Mouse (Mus musculus) T-cell, adult 2 months (primary cell): Measurements from ENCODE around the gene Rcc2.

Experiments used
- DNase-seq: peaks from one replicate; pipeline ENCODE4 v3.0.0; 2022; ENCODE audit warnings: low spot score

Rcc2 gene

DNA sequence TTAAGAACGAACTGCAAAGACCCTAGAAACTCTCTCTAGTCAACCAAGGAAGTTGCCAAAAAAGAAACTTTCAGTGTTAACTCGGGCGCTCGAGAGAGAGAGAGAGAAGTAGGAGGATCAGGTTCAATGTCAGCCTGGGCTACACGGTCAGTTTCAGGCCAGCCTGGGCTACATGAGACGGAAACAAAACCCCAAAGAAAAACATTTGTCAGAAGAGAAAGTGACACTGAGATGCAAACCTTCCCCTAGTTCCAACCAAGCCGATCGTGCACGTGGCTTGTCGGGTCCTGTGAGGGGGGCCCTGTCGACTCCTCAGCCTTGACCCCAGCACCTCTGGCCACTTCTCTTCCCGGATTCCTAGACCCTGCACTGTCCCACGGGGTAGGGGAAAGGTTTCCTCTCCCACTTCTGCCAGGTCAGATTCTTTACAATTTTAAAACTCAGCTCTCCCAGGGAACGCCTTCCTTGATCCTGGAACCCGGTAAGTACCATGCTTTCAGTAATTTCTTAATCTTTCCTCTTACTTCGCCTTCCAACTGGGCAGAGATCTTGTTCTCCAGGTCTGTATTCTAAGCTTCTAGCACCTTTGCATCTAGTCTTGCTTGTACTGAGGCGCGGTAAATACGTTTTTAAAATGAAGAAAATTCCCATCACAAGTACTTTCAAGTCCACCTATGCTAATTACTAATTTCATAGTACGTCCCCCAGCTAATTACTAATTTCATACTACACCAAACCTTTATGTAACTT is at the start of gene Rcc2:
TSS of gene Rcc2 (plus strand) at position 273 of the 750 bp plus-strand sequence.
- peak; percentile 37 for DNase-seq

DNA sequence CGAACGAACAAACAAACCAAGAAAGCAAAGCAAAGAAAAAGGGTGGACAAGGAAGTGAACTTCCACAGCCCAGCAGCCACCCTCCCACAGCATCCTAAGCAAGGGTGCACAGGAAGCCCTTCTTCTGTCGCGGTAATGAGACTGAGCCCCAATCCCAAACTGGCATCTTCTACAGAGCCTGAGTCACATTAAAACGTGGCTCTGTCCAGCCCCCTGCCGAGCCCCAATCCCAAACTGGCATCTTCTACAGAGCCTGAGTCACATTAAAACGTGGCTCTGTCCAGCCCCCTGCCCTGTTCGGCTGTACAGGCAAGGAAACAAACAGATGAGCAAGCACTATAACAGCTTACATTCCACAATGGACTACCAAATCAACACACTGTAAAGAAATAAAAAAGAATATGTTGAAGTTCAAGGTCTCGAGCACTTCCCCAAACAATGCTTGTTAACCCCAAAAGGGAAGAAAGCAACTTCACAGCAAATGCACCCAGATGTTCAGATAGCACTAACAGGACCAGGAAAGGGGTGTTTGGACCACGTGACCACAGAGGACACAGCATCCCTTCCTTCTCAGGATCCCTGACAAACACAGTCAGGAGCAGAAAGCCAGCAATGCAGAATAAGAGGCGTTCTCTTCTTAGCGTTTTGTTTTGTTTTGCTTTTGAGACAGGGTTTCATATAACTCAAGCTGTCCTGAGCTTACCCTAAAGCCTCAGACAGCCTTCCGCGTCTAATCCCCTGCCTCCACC is 46.3 kb upstream of the Rcc2 start:
- no peak for DNase-seq

GRCm38 (mm10) chr4:140654798-140655197 is 45.5 kb upstream of the Rcc2 start:
- no peak for DNase-seq

- no peak for DNase-seq
These were observed 43.8 kb upstream of the Rcc2 start for GRCm38 (mm10) chr4:140656529-140656928.

DNA sequence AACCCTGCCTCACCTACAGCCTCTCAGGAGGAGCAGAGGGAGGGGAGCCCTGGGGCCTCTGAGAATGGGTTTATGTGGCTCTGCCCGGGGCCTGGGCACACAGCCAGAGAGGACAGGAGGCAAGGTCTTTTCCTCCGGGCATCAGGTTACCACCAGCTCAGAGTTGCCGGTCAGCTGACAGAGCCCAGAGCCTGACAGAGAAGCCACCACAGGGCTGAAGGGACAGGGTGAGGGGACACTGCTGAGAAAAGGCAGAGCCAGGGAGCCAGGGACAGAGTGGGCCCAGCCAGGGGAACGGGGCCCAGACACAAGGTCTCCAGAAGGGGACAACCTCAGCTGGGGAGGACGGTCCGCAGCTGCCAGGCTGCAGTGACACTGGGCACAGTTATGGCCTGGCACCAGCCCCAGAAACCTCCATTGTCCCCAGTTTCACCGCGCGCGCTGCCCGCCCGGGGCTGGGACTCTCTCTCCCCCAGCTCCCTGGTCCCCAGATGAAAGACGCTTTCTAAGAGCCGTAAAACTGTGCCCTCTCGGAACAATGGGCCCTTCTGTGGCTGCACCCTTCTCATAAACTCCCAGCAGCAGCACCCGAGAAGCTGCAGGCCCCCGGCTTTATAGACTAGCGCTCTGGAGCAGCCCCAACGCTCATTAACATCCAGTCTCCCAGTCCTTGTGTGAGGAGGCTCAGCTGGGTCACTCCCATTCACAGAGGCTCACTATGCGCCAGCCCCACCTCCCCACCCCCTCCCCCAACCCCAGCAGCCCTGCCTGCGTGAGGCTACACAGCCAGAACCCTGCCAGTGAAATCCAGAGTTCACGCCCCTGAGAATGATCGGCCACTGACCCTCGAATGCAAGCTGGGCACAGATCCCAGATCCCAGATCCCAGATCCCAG is 42.4 kb upstream of the Rcc2 start:
- DNase-seq, result no peak

- no peak for DNase-seq
These were observed 38.8 kb upstream of the Rcc2 start for GRCm38 (mm10) chr4:140661406-140662022.

- DNase-seq, result no peak
These were observed 37.9 kb upstream of the Rcc2 start for GRCm38 (mm10) chr4:140662453-140662852.

GRCm38 (mm10) chr4:140662882-140663585 is 37.3 kb upstream of the Rcc2 start:
- DNase-seq, result no peak

DNA sequence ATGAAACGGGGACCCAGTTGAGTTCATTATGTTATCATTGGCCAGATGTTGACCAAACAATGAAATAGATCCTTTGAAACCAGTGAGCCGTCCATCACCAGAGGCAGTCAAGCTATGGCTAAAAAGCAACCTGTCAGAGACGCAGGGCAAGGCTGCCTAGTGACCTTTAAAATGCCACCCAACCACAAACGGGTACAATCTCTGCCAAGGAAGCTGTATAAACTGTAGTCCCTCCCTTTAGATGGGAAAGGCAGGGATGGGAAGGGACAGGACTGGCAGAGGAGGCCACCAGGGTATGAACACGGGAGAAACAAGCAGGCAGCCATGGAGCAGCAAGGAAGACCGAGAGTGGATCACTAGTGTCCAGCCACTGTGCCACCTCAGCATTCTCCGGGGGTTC is 35.3 kb upstream of the Rcc2 start:
- DNase-seq, result no peak

DNA sequence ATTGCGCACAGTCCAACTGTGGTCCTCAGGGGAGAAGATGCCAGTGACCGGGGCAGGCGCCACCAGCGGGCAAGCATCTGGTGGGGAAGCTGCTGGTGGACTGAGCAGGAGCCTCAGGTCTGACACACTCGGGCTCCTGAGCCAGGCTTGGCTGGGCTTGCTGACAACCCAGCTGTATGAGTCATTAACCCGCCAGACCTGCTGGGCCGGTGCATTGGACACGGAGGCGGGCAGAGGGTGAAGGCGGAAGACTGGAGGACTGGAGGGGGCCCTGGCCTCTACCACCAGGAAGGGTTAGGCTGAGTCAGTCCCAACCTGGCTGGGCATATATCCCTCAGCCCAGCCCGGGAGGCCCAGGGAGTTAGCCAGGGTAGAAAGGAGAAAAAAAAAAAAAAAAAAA is 34.6 kb upstream of the Rcc2 start, which contains the start of gene Arhgef10l:
TSS of gene Arhgef10l (minus strand) at position 253 of the 400 bp plus-strand sequence.
- no peak for DNase-seq

DNA sequence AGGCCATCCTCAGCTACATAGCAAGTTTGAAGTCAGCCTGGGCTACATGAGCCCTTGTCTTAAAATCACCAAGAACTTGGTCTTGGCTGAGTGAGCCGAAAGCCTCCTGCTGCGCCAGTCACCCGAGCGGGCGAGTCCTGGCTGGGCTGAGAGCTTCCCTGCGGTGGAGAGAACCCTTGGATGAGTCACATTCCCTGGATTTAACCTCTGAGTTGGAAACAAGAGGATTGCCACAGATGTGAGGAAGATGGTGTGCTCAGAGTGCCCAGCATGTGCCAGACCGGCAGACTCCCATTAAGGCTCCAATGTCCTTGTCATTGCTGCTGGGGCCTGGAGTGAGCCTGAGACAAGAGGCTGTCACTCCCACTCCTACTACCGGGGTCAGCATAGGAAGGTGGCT is 32.5 kb upstream of the Rcc2 start:
- no peak for DNase-seq

GRCm38 (mm10) chr4:140673527-140674264 is 26.6 kb upstream of the Rcc2 start:
- DNase-seq, result no peak

- peak; percentile 74 for DNase-seq
These were observed 25.9 kb upstream of the Rcc2 start for GRCm38 (mm10) chr4:140674345-140674926.

DNA sequence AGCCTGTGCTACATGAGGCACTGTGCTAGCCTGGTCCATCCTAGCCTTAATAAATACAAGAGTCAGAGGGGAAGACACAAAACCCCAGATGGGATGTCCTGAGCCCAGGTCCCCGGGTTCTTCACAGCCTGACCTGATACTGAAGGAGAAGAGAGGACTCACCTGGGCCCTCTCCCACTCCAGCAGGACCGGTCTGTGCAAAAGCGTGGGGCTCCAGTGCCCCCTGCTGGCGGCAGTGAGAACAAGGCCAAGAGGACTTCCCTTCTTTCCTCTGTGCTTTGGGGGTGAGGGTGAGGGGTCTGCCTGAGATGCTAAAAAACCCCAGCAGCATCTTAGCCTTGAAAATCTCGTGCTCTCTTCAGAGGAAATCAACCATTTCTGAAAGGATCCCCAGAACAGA is 21.3 kb upstream of the Rcc2 start:
- peak; percentile 33 for DNase-seq

DNA sequence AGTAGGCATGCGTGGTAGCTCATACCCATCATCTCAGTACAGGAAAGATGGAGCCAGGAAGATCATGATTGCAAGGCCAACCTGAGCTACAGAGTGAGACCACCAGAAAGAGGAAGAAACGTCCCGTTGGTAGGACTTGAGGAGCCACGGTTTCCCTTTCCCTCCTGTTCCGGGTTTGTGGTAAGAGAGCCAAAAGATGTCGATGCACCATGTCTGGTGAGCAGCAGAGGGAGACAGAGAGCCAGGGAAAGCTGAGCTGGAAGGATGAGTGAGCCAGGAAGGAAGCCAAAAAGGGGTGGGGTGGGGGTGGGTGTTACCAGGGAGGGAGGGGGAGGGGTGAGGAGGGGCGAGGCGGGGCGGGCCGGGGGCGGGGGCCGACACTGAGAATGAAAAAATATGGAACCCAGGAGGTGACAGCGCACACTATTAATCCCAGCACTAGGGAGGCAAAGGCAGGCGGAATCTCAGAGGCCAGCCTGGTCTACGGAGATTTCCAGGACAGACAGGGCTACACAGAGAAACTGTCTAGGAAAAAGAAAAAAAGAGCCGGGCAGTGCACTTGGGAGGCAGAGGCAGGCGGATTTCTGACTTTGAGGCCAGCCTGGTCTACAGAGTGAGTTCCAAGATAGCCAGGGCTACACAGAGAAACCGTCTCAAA is 20.5 kb upstream of the Rcc2 start:
- DNase-seq, result peak; percentile 32

DNA sequence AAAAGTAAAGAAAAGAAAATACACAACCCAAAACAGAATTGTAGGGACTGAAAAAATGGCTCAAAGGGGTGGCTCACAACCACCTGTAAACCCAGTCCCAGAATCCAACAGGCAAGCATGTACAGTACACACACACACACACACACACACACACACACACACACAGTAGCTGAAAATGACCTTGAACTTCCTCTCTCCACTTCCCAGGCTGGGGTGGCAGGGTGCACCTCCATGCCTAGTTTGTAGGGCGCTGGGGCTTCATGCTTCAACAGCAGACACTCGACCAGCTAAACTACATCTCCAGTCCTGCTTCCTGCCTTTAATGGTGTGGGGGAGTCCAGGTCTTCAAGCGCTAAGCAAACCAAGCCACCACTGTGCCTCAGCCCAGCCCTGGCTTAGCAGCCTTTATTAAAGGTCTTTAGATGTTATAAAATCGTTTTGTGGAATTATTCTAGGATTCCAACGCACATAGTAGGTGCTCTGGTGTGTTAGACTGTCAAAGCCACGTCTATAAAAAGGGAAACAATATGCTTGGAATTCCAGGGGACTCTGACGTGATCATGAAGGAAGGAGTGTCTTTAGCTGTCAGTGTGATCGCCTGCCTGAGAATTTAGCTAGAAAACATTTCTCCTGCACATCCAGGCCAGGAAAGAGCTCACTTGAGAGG is 19.5 kb upstream of the Rcc2 start:
- no peak for DNase-seq

GRCm38 (mm10) chr4:140683608-140684007 is 16.7 kb upstream of the Rcc2 start:
- no peak for DNase-seq

- no peak for DNase-seq
These were observed 16.0 kb upstream of the Rcc2 start for GRCm38 (mm10) chr4:140684141-140684871.
